Mouse (Mus musculus): Measurements from ENCODE around the gene Gm28043. TPM values are rescaled to one million over a fixed set of nuclear protein-coding genes. Genes with fewer than 3 reads are reported as not detected.

The Gm28043 gene
- polyA plus RNA-seq, 1 experiment, result 0.26 TPM

- TF ChIP-seq GATA1 (IDR thresholded peaks at IDR 0.05; ENCODE audit: low read length), result no peak
Measured at GRCm38 (mm10) chr17:29732522-29732921, 117.8 kb downstream of the Gm28043 start.

- TF ChIP-seq GATA1 (IDR thresholded peaks at IDR 0.05; ENCODE audit: low read length), result no peak
Measured at GRCm38 (mm10) chr17:29736448-29737014, 121.9 kb downstream of the Gm28043 start.

GRCm38 (mm10) chr17:29737849-29738804, 123.5 kb downstream of the Gm28043 start:
- no peak for TF ChIP-seq GATA1 (IDR thresholded peaks at IDR 0.05; ENCODE audit: low read length)

GRCm38 (mm10) chr17:29747466-29747865, 132.8 kb downstream of the Gm28043 start:
- TF ChIP-seq GATA1 (IDR thresholded peaks at IDR 0.05; ENCODE audit: low read length), result no peak

Other genes starting within 250 kb of the Gm28043 start
- 96.2 and 112 TPM in 2 replicates for gene Pim1, start 124.1 kb upstream of the Gm28043 start, polyA plus RNA-seq (2012)
- gene Gm17657, start 65.2 kb upstream of the Gm28043 start, polyA plus RNA-seq (2012), result not detected in 2 replicates
- gene Tbc1d22b, start 65.1 kb upstream of the Gm28043 start, polyA plus RNA-seq (2012), result 21.4 and 21.5 TPM in 2 replicates
- gene Tmem217, start 62.5 kb upstream of the Gm28043 start, polyA plus RNA-seq (2012), result not detected in 2 replicates
- 16.7 and 24.3 TPM in 2 replicates for gene Rnf8, start 86 bp upstream of the Gm28043 start, polyA plus RNA-seq (2012)
- 78.6 and 86.6 TPM in 2 replicates for gene Cmtr1, start 45.7 kb downstream of the Gm28043 start, polyA plus RNA-seq (2012)
- gene Ccdc167, start 102.2 kb downstream of the Gm28043 start, polyA plus RNA-seq (2012), result 4.5 and 14.4 TPM in 2 replicates